Mouse (Mus musculus) embryonic fibroblast, embryonic 13.5 days (primary cell): ENCODE results near the gene Pkd1l1.

Experiments used
- CTCF ChIP-seq: IDR thresholded peaks from 2 replicates; pipeline ENCODE4 v1.5.1; 2011; ENCODE audit warnings: mild to moderate bottlenecking, control low read depth, low read length, moderate library complexity, borderline replicate concordance; ENCODE audit not compliant: insufficient read depth
- POLR2A ChIP-seq: IDR thresholded peaks from 2 replicates; pipeline ENCODE4 v1.6.1; 2011; ENCODE audit warnings: low read depth, mild to moderate bottlenecking, control low read depth, low read length, moderate library complexity

DNA sequence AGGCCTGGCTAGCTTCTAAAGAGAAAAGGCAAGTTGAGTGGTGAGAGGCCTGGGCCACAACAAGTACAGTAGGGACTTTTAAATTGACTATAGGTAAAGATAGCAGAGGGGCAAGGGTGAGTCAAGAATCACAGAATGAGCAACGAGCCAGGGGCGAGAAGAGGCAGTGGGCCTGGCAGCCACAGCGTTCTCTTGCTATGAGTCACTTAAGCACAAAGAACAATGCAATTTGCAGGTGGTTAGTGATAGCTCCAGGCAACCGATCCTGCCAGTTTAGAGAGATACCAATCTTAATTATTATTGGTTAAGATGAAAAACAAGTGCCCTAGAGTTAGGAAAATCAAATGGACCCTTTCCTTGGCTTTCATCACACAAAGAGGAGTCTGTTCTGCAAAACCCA, 142.5 kb downstream of the Pkd1l1 start:
- TF ChIP-seq POLR2A: no peak
- no peak for TF ChIP-seq CTCF
